Mouse (Mus musculus) kidney, embryonic 16.5 days (tissue): ENCODE measurements around the gene Fitm2. TPM values are rescaled to one million over a fixed set of nuclear protein-coding genes. Genes with fewer than 3 reads are reported as not detected.

Source experiments
- ATAC-seq: fragments of 200-750 bp; cut with Nextera tagmentation; 2 replicates; pipeline ENCODE4 v1.8.0; 2017; ENCODE audit warnings: moderate TSS enrichment; ENCODE audit not compliant: low FRiP score, low TSS enrichment
- H3K27ac ChIP-seq: fragments of 300-500 bp; sonication (generic); 2 replicates; pipeline ENCODE4 v1.5.1; 2014; ENCODE audit warnings: low read length
- H3K27me3 ChIP-seq: fragments of 300-500 bp; sonication (generic); 2 replicates; pipeline ENCODE4 v1.6.1; 2014; ENCODE audit warnings: low read length, control low read depth, mixed read lengths; ENCODE audit not compliant: insufficient read depth
- H3K36me3 ChIP-seq: fragments of 300-500 bp; sonication (generic); 2 replicates; pipeline ENCODE4 v1.6.1; 2014; ENCODE audit warnings: low read length, control low read depth, mixed read lengths; ENCODE audit not compliant: insufficient read depth
- H3K4me1 ChIP-seq: fragments of 300-500 bp; sonication (generic); 2 replicates; pipeline ENCODE4 v1.6.1; 2014; ENCODE audit warnings: low read length, control low read depth, mixed read lengths; ENCODE audit not compliant: insufficient read depth
- H3K4me2 ChIP-seq: fragments of 300-500 bp; sonication (generic); replicated peaks from 2 replicates; pipeline ENCODE4 v1.6.1; 2014; ENCODE audit warnings: low read depth, low read length
- H3K4me3 ChIP-seq: fragments of 300-500 bp; sonication (generic); 2 replicates; pipeline ENCODE4 v1.5.1; 2014; ENCODE audit warnings: mild to moderate bottlenecking, low read length
- H3K9ac ChIP-seq: fragments of 300-500 bp; sonication (generic); replicated peaks from 2 replicates; pipeline ENCODE4 v1.6.1; 2014; ENCODE audit warnings: low read length
- H3K9me3 ChIP-seq: fragments of 300-500 bp; sonication (generic); 2 replicates; pipeline ENCODE4 v1.6.1; 2016; ENCODE audit warnings: low read length, control low read depth
- WGBS: fragments of 180-500 bp; shearing (Covaris S2); extraction: QIAGEN DNeasy Blood & Tissue Kit; methylation state at CpG from one replicate; pipeline ENCODE4 v1.1.7; 2014; 5-methylcytosine and 5-hydroxymethylcytosine counted together
- polyA plus RNA-seq: library from polyadenylated mRNA; unstranded; fragments of >200 nt; fragmentation: Nextera tagmentation; extraction: Ambion mirVana; gene quantifications from 2 replicates; pipeline ENCODE4 v1.2.1, GENCODE M21; 2015

Fitm2 gene
- polyA plus RNA-seq, result 11.3 and 11.7 TPM in 2 replicates

DNA sequence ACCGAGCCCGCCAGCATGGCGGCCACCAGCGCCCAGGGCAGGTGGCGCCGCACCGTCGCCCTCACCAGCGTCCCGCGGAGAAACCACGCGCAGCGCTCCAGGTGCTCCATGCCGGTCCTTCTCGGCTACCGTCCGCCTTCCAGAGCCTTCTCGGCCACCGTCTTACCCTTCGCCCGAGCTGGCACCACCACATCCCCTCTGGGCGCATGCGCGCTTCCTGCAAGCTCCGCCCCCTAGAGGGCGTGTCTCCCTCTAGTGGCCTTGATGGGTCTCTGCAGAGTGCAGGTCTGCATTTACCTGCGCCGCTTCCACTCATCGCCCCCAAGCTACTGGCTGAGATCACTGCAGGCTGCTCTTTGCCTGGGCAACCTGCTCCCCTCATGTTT, at the start of gene Fitm2:
Gene Fitm2, minus strand, starts transcription at position 164 of the 386 bp plus-strand sequence.
- Histone ChIP-seq H3K27me3 (no peaks in the 10 kb centered on the region), H3K27ac (0 out of 2 replicates have a peak within 1 kb of the TSS, but pooled peaks have one; percentile 43), H3K36me3 (peaks cover 17% of the 10 kb centered on the region), H3K4me3 (peak within 1 kb of the TSS; percentile 88), H3K4me1 (peaks cover 7% of the 10 kb centered on the region), H3K9ac (peak within 1 kb of the TSS; percentile 86), H3K9me3 (no peaks in the 10 kb centered on the region), H3K4me2 (peak within 1 kb of the TSS; percentile 84)
- WGBS, result under 1% methylated on average over 30 of the region's 30 CpGs
- peak; percentile 96 for ATAC-seq

DNA sequence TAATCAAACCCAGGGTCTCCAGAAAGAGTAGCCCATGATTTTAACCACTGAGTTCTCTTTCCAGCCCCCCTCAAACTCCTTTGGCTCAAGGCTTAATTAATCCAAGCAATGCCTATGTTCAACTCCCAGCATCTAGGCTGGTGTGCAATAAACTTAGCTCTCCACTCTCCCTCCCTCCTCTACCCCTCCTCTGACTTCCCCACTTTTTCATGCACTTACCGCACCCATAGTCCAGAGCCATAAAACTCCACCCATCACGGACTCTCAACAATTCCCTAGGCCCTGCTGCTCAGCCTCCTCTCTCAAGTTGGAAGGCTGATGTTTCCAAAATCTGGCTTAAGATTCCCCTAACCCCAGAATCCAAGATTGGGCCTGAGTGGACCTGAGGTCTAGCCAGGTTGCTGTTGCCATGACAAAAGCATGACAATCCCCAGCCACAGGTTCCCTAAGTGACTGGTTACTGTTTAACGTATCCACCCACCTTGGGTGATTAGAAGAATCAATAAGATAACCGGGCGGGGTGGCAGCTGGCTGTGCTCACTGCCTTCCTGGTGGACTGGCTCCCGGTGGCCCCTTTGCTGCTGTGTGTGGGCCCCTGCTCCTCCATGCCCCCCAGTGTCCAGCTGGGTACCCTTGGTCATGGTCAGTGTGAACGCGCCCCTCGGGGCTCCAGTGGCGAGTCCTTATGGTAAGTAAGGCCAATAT, 34.0 kb upstream of the Fitm2 start, which contains the start of gene Hnf4a:
Gene Hnf4a, plus strand, starts transcription at position 509 of the 705 bp plus-strand sequence.
- Histone ChIP-seq H3K9me3 (no peaks in the 10 kb centered on the region), H3K36me3 (no peaks in the 10 kb centered on the region), H3K4me2 (no peak within 1 kb of the TSS), H3K4me1 (no peaks in the 10 kb centered on the region), H3K27ac (no peak within 1 kb of the TSS), H3K27me3 (no peaks in the 10 kb centered on the region), H3K9ac (no peak within 1 kb of the TSS), H3K4me3 (no peak within 1 kb of the TSS)
- whole genome bisulfite sequencing, result 75% methylated on average over 10 of the region's 10 CpGs
- ATAC-seq, result no peak

DNA sequence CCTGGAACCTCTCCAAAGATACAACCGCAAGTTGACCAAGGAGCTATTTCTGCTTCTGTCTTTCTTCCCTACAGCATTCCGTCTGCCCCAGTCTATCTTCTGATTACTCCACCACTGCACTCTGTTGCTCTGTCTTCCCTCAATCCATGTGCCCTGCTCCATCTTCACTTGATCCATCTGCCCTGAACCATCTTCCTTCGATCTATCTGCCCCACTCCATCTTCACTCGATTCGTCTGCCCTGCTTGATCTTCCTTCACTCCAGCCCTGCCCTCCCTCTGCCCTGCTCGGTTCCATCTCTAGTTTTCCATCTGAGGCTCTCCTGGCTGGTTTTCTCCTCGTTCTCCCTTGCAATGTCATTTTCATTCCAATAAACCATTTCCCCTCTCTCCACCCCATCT, 30.8 kb upstream of the Fitm2 start:
- H3K27me3 ChIP-seq, result no peaks in the 10 kb centered on the region
- H3K36me3 ChIP-seq, result no peaks in the 10 kb centered on the region
- H3K9me3 ChIP-seq, result no peaks in the 10 kb centered on the region
- no peak overlapping the region for H3K4me3 ChIP-seq
- H3K4me2 ChIP-seq, result no peak overlapping the region
- H3K4me1 ChIP-seq, result no peaks in the 10 kb centered on the region
- H3K27ac ChIP-seq, result no peak overlapping the region
- ATAC-seq, result no peak
- 56% methylated on average over 7 of the region's 7 CpGs for WGBS
- no peak overlapping the region for H3K9ac ChIP-seq

DNA sequence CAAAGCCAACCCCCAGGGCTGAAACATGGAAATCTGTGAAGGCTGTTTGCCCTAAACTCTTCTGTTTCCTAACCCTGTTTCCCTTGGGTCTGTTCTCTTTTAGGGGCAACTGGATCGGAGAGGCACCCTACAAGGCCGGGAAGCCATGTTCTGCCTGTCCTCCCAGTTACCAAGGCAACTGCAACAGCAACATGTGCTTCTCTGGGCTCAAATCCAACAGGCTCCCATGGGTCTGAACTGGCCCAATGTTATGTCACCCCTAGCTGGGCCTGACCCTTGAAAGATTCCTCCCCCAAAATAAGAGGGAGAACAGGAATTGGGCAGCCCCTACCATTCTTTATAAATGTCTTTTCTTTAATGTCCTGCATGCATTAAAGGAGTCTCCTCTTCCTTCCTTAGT, 29.8 kb upstream of the Fitm2 start:
- Histone ChIP-seq H3K9ac (no peak overlapping the region), H3K36me3 (no peaks in the 10 kb centered on the region), H3K4me2 (no peak overlapping the region), H3K27me3 (no peaks in the 10 kb centered on the region), H3K9me3 (no peaks in the 10 kb centered on the region), H3K4me3 (no peak overlapping the region), H3K27ac (no peak overlapping the region), H3K4me1 (no peaks in the 10 kb centered on the region)
- 61% methylated on average over 2 of the region's 2 CpGs for WGBS
- no peak for ATAC-seq

DNA sequence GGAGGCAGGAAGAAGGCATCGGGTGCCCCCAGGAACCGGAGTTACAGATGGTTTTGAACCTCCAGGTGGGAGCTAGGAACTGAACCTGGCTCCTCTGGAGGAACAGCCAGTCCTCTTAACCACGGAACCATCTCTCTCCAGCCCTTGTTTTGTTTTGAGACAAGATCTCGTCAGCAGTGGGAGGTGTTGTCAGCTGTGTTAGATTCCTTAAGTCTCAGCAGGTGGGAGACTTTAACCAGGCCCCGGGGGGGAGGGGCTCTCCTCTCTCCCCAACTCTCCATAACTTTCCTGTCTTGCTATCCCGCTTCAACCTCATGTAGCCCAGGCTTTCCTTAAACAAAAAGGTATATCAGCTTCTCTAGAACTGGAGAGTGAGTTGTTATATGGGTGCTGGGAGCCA, 22.0 kb upstream of the Fitm2 start:
- Histone ChIP-seq H3K36me3 (no peaks in the 10 kb centered on the region), H3K27me3 (peaks cover 3% of the 10 kb centered on the region; the same call in 1 of the 2 replicates), H3K9ac (no peak overlapping the region), H3K9me3 (no peaks in the 10 kb centered on the region), H3K4me2 (no peak overlapping the region), H3K4me1 (no peaks in the 10 kb centered on the region), H3K27ac (no peak overlapping the region), H3K4me3 (no peak overlapping the region)
- ATAC-seq, result no peak
- WGBS, result 47% methylated on average over 6 of the region's 6 CpGs

DNA sequence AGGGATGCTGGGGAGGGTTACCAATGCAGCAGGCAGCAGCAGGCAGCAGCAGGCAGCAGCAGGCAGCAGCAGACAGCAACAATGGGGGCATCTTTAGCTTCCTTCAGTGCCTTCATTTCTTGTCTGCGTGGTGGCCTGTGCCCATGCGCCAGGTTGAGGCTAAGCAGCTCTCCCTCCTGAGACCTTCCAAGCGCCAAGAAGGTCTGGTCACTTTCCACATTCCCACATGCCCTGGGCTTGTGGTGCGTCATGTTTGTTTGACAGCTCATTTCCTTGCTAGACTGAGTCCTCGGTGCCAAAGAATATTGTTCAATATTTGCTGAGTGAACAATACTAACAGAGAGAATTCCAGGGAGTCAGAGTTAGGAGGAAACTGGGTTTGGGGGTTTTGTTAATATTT, 21.5 kb upstream of the Fitm2 start:
- H3K4me2 ChIP-seq, result no peak overlapping the region
- 56% methylated on average over 5 of the region's 5 CpGs for WGBS
- ATAC-seq, result no peak

DNA sequence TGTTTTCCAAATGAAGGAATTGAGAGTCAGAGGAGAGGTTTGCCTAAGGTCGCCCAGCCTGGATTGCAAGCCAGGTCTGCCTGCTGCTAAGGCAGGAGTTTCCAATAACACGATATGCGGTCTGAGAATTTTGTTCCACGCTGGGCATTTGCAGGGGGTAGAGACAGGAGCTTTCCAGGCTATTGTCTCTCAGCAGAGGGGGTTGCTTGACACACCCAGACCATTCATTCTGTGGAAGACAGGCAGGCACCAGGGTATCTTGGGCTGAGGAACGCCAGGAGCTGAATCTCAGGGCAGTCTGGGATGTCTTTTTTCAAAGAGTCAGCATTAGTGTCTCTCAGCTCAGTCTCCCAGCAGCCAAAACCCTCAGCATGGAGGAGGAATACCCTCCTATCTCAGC, 20.6 kb upstream of the Fitm2 start:
- no peak for ATAC-seq
- Histone ChIP-seq H3K36me3 (no peaks in the 10 kb centered on the region), H3K9me3 (no peaks in the 10 kb centered on the region), H3K4me2 (no peak overlapping the region), H3K27me3 (peaks cover 3% of the 10 kb centered on the region; the same call in 1 of the 2 replicates), H3K4me1 (no peaks in the 10 kb centered on the region), H3K4me3 (no peak overlapping the region), H3K9ac (no peak overlapping the region), H3K27ac (no peak overlapping the region)
- WGBS, result 43% methylated on average over 5 of the region's 5 CpGs

More for the DNA sequence above, 21.5 kb upstream of the Fitm2 start:
- Histone ChIP-seq H3K27me3 (peaks cover 3% of the 10 kb centered on the region; the same call in 1 of the 2 replicates), H3K9ac (no peak overlapping the region), H3K4me3 (no peak overlapping the region), H3K36me3 (no peaks in the 10 kb centered on the region), H3K9me3 (no peaks in the 10 kb centered on the region), H3K27ac (no peak overlapping the region), H3K4me1 (no peaks in the 10 kb centered on the region)

DNA sequence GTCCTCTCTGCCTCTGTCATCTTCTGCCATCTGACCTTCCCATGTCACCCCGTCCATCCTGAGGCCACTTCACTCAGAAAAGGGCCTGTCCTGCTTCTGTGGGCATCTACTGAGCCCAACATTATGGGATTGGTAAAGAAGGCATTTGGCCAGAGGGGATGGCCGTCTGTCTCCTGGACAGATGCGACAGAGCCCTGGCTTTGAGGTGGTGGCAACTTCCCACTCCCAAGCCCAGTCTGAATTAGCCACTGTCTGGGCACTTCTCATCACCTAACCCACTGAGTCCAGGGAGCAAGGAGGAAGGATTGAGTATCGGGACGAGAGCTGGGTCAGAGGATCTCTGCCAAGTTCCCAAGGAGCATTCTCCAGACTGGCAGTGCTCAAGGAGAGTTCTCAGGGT, 19.6 kb upstream of the Fitm2 start, which contains the start of gene R3hdml:
Gene R3hdml, plus strand, starts transcription at position 301 of the 400 bp plus-strand sequence.
- Histone ChIP-seq H3K9ac (no peak within 1 kb of the TSS), H3K9me3 (no peaks in the 10 kb centered on the region), H3K4me1 (no peaks in the 10 kb centered on the region), H3K4me2 (no peak within 1 kb of the TSS), H3K4me3 (no peak within 1 kb of the TSS; the same call in 1 of the 2 replicates), H3K27me3 (peaks cover 3% of the 10 kb centered on the region; the same call in 1 of the 2 replicates), H3K36me3 (no peaks in the 10 kb centered on the region), H3K27ac (no peak within 1 kb of the TSS)
- no peak for ATAC-seq
- WGBS, result 67% methylated on average over 5 of the region's 5 CpGs

DNA sequence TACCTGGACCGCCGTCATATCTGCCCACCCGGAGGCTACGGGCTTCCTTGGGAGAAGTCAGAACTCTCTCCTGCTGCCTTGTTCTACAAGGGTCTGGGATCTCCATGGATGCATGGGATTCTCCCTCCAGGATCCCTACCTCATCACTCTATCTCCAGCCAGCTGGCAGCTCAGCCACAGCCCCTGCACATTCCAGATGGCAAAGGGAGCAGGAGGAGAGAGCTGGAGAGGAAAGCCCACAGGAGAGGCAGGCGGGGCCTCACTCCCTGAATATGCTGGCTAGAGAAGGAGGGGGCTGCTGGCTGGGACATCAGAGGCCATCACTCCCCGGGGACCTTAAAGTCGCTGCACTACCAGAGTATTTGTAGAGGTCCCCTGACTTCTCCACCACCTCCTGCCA, 18.9 kb upstream of the Fitm2 start:
- Histone ChIP-seq H3K4me1 (no peaks in the 10 kb centered on the region), H3K9ac (no peak overlapping the region), H3K27me3 (peaks cover 3% of the 10 kb centered on the region; the same call in 1 of the 2 replicates), H3K36me3 (no peaks in the 10 kb centered on the region), H3K27ac (no peak overlapping the region), H3K9me3 (no peaks in the 10 kb centered on the region), H3K4me2 (no peak overlapping the region), H3K4me3 (no peak overlapping the region)
- peak; percentile 27; the same call in 1 of the 2 replicates for ATAC-seq
- WGBS, result 63% methylated on average over 7 of the region's 7 CpGs

DNA sequence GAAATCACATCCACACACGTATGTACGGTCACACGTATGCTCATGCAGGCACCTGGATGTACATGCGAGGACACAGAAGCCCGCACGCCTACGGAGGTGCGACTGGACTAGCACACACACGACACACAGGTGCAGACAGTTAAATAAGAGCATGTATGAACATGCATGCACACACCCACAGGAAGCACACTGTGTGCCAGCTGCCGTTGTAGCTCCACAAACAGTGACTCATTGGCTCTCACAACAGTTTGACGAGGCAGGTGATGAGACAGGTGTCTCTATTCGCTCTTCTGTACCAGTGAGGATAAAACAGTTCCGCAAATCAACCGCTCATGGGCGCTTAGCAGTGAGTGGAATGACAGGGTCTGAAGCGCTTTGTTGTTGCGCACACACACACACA, 18.2 kb upstream of the Fitm2 start:
- H3K4me1 ChIP-seq, result no peaks in the 10 kb centered on the region

More for the DNA sequence above, 18.2 kb upstream of the Fitm2 start:
- Histone ChIP-seq H3K4me3 (no peak overlapping the region), H3K9ac (no peak overlapping the region), H3K36me3 (no peaks in the 10 kb centered on the region), H3K4me2 (no peak overlapping the region), H3K27me3 (peaks cover 3% of the 10 kb centered on the region; the same call in 1 of the 2 replicates), H3K27ac (no peak overlapping the region), H3K9me3 (no peaks in the 10 kb centered on the region)
- no peak for ATAC-seq
- 93% methylated on average over 17 of the region's 17 CpGs for WGBS
